Mouse (Mus musculus) layer of hippocampus, postnatal 36 days (tissue): ENCODE data around the gene Ak5. TPM values are rescaled to one million over a fixed set of nuclear protein-coding genes. Genes with fewer than 3 reads are reported as not detected.
"Not testable (repeated sequence)": the region's sequence is repeated elsewhere in the genome, so short reads cannot be mapped to it uniquely, and the experiment has no call there.

Source experiments
- DNase-seq, 2 experiments: peaks; one replicate each; pipeline ENCODE4 v3.0.0; 2022
- total RNA-seq, 2 experiments: library from RNA; stranded (reverse); gene quantifications; 2 replicates each; pipeline ENCODE4 v1.2.3; 2021

Ak5 gene
- total RNA-seq, result 100 to 1,000 TPM; 242 to 243 TPM

DNA sequence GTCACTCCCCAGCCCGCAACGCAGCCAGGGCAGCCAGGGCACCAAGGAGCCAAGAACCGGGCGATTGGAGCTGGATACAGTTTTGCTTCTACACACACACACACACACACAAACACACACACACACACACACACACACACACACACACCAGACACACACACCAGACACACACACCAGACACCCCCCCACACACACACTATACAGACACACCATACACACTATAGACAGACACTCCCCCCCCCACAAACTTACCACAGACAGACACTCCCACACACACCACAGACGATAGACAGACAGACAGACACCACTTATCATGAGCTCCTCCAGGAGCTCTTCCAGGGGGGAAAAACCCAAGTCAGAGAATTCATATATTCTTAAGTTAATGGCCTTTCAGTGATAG is at the start of gene Ak5:
TSS of gene Ak5 (minus strand) at position 122 of the 400 bp plus-strand sequence.
- no peak for DNase-seq

DNA sequence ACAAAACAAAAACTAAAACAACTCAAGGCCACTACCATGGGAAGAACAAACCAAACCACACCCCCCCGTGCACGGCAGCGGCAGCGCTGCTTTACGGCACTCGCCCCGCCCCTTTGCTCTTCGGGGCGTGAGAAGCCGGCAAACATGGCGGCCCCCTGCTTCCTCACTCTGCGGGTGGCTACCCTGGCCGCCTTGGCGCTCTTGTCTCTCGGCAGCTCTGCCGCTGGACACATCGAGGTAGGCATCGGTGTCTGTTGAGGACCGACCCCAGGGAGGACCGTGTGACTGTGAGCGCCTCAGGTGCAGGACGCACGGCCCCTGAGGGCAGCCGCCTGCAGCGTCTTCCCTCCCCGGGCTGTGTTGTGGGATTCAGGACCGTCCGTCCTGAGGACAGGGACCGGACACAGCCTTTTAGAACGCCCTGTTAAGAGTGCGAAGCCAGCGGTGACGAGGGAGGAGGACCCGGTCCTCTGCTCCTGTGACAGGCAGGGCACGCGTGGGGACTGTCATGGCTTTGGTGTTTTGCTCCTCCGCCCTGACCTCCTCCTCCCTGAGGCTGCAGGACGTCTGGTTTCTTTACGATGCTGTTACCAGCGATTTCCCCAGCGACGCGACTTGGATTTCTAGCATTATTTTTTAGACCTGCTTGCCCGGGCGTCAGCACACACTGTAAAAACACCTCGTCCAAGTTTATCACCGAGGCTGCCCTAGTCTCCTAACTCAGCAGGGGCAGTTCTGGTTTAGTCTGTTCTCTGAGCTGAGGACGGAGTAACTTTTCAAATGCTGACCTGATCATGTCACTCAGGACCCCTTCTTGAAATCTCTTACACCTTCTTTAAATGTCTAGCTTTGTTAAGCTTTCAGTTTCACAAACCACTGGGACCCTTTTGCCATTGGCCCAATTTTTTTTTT is 46.1 kb upstream of the Ak5 start, which contains the start of gene Pigk:
TSS of gene Pigk (plus strand) at position 110 of the 912 bp plus-strand sequence.
- DNase-seq, result peak; percentile 90 to 91

DNA sequence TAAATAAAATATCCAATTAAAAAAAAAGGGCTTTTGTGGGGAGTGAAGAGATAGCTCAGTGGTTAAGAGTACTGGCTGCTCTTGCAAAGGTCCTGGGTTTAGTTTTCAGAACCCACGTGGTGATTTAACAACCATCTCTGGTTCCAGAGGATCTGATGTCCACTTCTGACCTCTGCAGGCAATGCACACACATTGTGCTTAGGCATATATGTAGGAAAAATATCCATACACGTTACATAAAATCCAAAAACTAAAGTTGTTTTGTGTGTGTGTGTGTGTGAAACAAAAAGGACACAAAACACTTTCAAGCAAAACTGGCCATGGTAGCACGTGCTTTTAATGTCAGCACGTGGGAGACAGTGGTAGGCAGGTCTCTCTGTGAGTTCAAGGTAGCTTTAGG is 44.8 kb upstream of the Ak5 start:
- DNase-seq, result no peak

DNA sequence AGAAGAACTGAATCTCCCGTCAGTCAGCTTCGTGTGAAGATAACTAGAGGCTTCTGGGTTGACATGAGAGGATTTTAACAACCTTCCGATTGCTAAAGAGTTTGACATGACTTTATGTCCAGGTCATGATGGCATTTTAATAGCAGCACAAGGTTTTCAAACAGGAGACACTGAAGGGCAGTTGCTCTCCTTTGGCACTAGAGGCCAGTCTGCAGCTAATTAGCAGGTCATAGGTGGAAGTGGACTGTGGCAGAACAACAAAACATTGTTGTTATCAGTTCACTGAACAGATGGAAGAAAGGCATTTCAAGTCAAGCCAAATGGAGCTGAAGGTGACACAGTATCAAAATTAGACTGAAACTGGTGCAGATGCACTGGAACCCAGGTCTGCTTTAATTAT is 41.8 kb upstream of the Ak5 start:
- DNase-seq, result no peak

DNA sequence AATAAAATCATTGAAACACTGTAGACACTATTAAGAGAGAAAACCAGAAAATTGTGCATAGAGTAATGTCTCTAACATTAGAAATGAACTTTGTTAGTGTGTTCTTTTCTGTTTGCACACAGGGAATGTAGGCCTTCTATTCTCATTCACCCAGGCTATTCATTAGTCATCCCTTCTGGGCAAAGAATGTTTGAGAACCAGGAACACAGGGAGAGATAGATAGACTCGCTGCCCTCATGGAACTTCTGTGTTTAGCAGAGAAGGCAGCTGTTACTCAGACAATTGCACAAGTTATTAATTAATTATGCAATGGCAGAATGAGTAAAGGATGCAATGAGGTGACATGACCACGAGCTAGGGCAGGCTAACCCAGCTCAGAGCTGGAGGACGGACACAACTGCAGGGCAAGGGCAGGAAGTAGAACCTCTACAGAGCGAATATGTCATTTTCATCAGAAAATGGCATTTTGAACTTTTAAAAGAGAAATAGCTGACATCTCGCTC is 39.2 kb upstream of the Ak5 start:
- no peak for DNase-seq

DNA sequence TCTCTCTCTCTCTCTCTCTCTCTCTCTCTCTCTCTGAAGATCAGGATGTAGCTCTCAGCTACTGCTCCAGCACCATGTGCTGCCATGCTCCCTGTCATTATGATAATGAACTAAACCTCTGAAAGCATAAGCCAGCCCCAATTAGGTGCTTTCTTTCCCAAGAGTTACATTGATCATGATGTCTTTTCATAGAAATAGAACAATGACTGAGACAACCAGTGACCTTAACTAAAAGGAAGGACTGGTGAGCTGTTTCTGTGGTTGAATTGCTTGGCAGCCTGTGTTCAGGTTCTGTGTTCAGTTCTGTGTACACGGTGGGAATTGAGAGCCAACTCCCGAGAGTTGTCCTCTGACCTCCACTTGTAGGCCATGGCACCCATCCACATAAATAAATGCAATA is 38.7 kb upstream of the Ak5 start:
- no peak for DNase-seq

DNA sequence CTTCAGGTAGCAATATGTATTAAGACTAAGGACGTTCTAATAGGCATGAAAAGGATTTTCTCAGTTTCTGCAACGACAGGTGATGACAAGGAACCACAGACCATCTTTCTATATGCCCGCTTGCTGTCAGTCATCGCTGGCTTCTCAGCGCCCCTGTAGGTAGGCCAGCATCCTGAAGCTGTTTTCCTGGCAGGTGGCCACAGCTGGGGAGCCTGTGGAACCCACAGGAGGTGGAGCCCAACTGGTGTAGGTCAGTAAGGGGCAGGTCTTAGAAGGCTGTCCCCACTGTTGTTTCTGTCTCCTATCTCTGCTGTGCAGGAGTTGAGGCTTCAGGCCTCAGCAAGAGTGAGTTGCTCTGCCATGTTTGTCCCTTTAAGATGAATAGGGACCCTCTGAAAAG is 37.7 kb upstream of the Ak5 start:
- no peak for DNase-seq

DNA sequence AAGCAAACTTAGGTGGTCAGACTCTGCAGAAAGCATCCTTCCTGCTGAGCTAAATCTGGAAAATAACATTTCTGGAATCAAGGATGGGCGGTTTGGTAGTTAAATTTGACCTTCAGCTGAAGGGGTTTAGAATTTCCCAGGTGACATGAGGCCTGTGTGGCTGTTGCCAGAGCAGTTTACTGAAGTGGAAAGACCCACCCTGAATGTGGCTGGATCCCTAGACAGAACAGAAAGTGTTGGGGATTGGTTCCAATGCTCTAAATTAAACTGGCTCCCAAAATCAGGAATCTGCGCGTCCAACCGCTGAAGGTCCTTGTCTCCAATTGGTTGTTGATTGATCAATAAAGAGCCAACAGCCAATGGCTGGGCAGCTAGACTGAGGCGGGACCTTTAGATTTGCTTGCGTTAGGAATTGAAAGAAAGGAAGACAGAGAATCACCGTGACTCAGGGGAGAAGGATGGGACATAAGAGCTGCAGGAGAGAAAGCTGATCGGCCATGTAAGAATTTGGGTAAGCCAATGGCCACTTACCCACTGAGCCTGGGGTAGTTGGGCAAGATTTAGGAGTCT is 34.2 kb upstream of the Ak5 start:
- no peak for DNase-seq

DNA sequence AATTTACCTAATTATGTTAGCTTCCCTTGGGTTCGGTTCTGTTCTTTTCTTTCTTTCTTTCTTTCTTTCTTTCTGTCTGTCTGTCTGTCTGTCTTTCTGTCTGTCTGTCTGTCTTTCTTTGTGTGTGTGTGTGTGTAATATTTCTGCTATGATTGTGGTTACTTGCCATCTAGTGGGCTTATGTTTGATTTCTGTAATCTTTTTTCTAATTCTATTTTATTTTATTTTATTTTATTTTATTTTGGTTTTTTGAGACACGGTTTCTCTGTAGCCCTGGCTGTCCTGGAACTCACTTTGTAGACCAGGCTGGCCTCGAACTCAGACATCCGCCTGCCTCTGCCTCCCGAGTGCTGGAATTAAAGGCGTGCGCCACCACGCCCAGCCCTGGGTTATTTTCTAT is 33.4 kb upstream of the Ak5 start:
- not testable (repeated sequence) for DNase-seq

DNA sequence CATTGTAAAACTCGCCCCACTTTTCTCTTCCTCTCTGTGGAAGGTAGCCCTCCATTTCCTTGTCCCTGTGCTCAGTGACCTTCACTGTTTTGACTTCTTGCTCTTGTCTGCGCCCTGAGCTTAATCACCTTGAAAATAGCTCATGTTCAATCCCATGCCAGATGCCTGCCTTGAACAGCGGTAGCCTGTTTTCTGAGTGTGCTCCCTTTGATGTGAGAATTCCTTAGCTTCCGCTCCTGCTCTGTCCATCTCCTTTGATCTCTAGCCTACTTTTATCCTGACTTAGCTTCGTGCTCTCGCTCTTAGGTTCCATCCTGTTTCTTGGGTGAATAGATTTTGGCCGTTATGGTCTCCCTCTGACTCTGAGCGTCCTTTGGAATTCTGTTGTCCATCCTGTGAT is 31.1 kb upstream of the Ak5 start:
- DNase-seq, result no peak

DNA sequence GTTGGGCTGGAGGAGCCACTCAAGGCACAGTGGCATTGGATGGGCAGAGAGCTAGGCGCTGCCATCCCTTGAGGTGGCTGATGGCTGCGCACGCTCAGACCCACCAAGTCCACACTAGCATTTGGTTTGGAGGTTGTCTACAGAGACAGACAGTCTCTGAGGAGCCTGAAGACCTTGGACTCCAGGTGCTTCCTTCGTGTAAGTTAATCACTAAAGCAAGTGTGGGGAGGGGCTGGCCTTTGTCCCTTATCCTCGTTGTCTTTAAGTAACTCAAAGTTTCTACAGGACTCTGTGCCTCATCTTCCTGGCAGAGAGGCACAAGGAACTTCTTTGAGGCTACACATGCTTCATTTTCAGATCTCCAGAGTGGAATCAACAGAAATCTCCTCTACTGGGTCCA is 29.9 kb upstream of the Ak5 start:
- no peak for DNase-seq

DNA sequence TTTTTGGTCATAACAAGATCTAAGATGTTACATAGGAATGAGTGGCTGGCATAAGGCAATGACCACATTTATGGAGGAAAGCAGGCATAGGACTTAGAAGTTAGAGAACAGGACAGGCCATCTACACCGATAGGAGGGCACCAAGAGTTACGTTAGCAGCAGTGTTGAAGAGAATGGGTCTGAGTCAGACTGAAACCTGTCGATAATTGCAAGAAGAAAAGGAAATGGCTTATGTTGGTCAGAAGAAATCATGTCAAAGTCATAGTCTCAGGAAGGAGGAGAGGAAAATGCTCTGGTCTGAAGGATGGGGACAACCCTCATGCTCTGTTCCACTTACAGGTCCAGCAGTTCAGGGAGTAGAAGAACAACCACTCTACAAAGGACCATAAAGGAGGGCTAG is 26.8 kb upstream of the Ak5 start:
- no peak for DNase-seq

DNA sequence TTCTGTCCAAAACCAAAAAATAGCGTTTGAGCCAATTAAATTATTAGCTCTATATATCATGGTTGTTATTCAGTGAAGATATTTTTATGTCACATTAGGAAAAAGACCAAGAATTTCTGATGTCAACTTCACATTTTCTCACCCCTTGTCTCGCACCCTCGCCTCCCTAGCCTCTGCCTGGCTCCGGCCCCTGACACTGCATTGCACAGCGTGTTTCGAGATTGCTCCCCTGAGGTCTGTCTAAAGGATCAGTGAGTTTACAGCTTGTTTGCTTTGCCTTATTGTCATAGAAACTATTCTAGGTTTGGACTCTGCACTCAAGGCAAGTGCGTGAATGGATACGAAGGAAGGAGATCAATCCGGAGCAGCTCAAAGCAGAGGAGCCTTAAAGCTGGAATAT is 20.9 kb upstream of the Ak5 start:
- no peak for DNase-seq

DNA sequence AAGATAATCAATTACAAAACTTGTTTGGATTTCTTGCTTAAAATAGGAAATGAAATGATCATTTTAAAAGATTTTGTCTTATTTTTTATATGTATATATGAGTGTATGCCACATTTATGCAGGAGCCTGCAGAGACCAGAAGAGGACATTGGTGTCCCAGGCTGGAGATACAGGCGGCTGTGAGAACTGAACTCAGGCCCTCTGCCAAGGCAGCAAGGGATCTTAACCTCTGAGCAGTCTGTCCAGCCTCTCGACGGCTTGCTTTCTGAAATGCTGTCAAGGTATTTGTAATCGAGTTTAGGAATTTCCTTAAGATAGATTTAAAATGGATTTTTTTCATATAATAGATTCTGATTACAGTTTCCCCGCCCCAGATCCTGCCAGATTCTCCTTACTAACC is 20.4 kb upstream of the Ak5 start:
- no peak for DNase-seq

DNA sequence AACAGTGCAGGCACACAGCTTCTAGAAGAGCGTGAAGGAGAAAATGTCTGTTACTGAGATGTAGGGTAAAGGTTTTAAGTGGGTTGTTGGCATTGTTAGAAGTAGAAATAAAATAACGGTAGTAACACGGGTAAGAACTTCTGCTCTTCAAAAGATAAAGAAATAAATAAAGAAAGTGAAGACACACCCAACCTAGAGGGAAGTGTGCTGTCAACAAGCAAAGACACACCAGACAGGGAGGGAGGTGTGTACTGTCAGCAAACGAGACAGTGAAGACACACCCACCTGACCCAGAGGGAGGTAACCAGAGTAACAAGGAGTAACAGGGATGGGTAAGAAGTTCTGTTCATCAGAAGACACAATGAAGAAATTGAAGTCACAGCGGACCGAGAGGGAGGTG is 6.5 kb upstream of the Ak5 start:
- no peak for DNase-seq

DNA sequence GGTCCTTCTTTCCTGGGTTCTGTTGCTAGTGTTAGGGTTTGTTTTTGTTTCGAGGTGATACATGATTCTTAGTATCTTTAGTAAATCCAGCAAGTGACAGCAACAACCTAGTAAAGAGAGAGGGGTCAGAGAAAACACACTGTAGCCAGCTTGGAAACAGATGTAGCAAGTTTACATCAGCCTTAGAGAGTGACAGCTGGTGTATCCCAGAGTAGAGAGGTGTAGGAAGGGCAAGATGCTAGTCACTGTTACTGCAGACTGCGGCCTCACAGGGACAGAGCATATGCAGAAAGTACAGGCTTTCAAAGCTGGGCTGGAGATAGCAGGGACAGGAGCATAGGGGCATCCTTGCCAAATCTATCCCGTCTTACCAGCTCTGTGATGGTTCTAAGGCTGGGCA is 1.6 kb upstream of the Ak5 start:
- DNase-seq, result no peak

DNA sequence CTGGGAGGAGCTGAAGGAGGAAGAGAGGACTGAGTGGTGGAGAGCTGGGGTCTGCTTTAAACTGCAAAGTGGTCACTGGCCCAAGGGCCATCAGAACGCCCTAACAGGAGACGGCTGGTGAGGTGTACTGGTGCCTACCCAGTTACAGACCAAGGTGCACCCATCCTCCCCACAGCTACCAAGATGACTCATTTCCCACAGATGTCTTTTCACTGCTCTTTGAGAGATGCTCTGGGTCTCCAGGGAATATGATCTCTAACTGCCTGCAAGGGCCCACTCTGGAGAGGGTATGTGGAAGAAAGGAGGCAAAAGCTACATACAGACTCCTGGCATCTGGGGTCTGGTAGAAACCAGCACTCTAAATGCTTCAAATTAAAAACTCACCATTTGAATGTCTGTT is 633 bp upstream of the Ak5 start:
- DNase-seq, result no peak

DNA sequence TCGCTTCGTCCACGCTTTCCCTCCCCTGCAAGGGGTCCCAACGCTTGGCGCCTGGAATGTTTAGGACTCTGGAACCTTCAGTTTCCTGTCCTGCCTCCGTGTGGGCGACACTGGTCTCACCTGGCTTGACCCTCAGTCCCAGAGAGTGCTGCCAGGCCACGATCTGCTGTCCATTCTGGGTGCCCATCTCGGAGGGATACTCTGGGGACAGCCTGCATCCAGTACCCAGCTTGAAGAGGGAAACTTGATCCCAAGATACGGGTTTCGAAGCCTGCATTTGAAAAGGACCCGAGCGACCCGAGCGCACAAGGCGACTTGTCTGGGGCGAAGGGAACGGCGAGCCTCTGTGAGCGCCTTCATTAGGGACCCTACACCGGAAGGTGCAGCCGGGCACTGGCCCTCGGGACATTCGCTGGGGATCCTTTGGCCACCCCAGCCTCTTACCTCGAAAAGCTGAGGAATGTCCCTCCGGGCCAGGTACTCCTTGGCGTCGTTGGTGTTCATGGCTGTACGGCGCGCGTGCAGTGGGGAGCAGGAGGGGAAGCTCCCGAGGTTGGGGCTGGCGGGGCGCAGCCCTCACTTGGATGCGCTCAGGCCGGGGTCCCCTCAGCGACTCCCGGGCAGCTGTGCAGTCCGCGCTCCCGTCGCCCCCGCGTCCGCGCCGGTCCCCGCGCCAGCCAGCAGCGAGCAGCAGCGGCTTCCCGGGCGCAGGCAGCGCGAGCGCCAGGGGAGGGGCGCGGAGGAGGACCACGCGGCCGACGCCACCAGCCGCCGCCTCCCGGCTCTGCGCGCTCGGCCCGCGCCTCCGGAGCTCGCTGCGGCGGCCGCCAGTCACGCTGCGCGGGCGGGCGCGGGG is 576 bp downstream of the Ak5 start:
- peak; percentile 71 to 74 for DNase-seq

DNA sequence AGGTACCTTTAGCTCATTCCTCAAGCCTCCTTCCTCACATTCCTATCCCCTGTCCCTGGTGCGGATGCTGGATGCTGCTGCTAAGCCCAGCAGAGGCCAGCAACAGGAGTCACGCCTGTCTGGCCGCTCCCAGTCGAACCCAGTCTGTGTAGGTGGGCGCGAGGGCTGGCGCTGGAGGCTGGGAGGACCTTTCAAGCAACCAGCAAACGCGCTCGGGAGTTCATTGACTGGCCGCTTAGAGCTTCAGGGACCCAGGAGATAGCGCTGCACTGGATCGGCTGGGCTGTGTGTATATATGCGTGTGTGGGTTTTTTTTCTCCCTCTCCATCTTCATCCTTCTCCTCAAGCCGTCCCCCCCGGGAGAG is 1.2 kb downstream of the Ak5 start:
- DNase-seq, result peak; percentile 37 to 41

DNA sequence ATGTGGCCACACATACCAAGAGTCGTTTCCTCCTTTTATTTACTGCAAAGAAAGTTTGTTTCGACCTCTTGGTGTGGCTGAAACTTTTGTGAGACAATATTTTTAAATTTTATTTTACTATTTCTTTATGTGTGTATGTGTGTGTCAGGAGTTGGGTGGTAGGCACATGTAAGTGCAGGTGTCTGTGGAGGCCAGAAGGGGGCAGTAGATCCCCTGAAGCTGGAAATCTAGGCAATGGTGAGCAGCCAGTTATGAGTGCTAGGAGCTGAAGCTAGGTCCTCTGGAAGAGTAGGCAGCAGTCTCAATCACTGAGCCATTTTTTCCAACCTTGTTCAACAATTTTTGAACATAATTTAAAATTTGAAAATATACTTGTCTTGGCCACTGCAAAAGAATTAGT is 9.6 kb downstream of the Ak5 start:
- DNase-seq, result no peak

DNA sequence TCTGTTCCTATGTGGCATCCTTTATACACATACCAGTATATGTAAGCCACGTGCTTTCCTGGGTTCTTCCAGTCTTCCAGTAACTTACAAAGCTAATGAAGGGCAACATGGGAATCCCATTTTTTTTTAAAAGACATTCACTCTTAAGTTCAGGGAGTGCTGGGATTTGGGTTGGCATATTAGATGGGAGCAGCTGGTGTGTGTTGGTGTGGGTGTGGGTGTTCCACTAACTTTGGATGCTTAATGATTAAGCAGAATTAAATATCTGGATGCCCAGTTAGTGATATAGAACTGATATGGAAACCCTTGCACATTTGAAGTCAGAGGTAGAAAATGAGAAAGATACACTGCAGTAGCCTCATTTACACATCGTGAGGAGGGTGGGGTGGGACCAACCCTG is 16.2 kb downstream of the Ak5 start:
- DNase-seq, result no peak

DNA sequence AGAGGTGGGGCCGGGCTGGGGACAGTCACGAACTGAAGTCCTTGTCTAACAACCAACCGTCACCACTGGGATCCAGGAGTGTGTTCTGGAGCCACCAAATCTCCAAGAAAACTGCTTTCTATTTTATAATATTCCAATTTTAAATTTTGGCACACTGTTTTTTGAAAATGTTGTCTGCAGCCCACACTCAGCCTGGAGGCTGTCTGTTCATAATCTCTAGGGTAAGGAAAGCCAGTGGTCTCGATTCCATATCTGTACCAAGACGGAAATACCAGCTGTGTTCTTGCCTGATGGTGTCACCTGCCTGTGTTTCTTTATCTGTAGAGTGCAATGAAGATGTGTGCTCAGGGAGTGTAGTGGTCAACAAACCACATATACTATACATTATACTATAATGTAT is 23.6 kb downstream of the Ak5 start:
- DNase-seq, result no peak
